Mouse (Mus musculus): ENCODE measurements around the gene Ubp1. TPM values are rescaled to one million over a fixed set of nuclear protein-coding genes. Genes with fewer than 3 reads are reported as not detected.
"Not testable (repeated sequence)": the region's sequence is repeated elsewhere in the genome, so short reads cannot be mapped to it uniquely, and the experiment has no call there.

Ubp1 gene
- polyA plus RNA-seq (2015; fragmentation: Nextera tagmentation; extraction: Ambion mirVana) = 22.6 and 22.8 TPM in 2 replicates

GRCm38 (mm10) chr9:113930534-113931374, at the start of gene Ubp1:
Ubp1 (plus strand) TSS chr9:113930934.
- Histone ChIP-seq H3K4me1 (ENCODE audit: insufficient read depth) (peaks cover 27% of the 10 kb centered on the region), H3K27me3 (ENCODE audit: insufficient read depth, low read length) (no peaks in the 10 kb centered on the region), H3K4me3 (ENCODE audit: low read depth, low read length) (peak within 1 kb of the TSS; percentile 96), H3K27ac (ENCODE audit: low read depth) (peak within 1 kb of the TSS; percentile 96), H3K36me3 (replicated peaks; ENCODE audit: insufficient read depth, low read length) (no peaks in the 10 kb centered on the region), H3K9me3 (ENCODE audit: low read length) (no peaks in the 10 kb centered on the region), H3K4me2 (ENCODE audit: low read depth, low read length) (peak within 1 kb of the TSS; percentile 78), H3K9ac (replicated peaks) (peak within 1 kb of the TSS; percentile 98)
- TF ChIP-seq CTCF (IDR thresholded peaks at IDR 0.05; ENCODE audit: low read depth) (no peak), EP300 (IDR thresholded peaks at IDR 0.05; ENCODE audit: low read depth) (no peak; the same call in 1 of the 2 replicates)
- DNase-seq (peak; percentile 96), ATAC-seq (peak; percentile 95)
- under 1% methylated on average over 29 of the region's 86 CpGs for WGBS (ENCODE audit: insufficient replicate concordance)

GRCm38 (mm10) chr9:113894903-113895302, 35.8 kb upstream of the Ubp1 start:
- ATAC-seq = no peak
- H3K27ac ChIP-seq (ENCODE audit: low read depth) = no peak overlapping the region
- H3K9me3 ChIP-seq (ENCODE audit: low read length) = no peaks in the 10 kb centered on the region
- no peaks in the 10 kb centered on the region for H3K27me3 ChIP-seq (ENCODE audit: insufficient read depth, low read length)
- WGBS (ENCODE audit: insufficient replicate concordance) = 85% methylated on average over 3 of the region's 3 CpGs
- H3K4me2 ChIP-seq (ENCODE audit: low read depth, low read length) = no peak overlapping the region
- no peaks in the 10 kb centered on the region for H3K4me1 ChIP-seq (ENCODE audit: insufficient read depth)
- H3K36me3 ChIP-seq (replicated peaks; ENCODE audit: insufficient read depth, low read length) = peaks cover 23% of the 10 kb centered on the region
- DNase-seq = no peak
- no peak for TF ChIP-seq CTCF (IDR thresholded peaks at IDR 0.05; ENCODE audit: low read depth)
- TF ChIP-seq EP300 (IDR thresholded peaks at IDR 0.05; ENCODE audit: low read depth) = no peak
- no peak overlapping the region for H3K9ac ChIP-seq (replicated peaks)
- H3K4me3 ChIP-seq (ENCODE audit: low read depth, low read length) = no peak overlapping the region

GRCm38 (mm10) chr9:113903136-113903535, 27.6 kb upstream of the Ubp1 start:
- DNase-seq = no peak
- H3K27ac ChIP-seq (ENCODE audit: low read depth) = no peak overlapping the region

DNA sequence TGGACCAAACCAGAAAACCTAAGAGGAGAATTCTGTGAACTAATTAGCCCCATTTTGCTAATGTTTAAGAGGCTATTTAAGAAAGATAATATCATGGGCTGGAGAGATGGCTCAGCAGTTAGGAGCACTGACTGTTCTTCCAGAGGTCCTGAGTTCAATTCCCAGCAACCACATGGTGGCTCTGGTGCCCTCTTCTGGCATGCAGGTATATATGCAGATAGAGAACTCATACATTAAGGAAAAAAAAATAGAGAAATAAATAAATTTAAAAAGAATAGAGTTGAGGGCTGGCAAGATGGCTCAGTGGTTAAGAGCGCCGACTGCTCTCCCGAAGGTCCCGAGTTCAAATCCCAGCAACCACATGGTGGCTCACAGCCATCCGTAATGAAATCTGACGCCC, 26.4 kb upstream of the Ubp1 start:
- H3K4me1 ChIP-seq (ENCODE audit: insufficient read depth); H3K9ac ChIP-seq (replicated peaks); DNase-seq; H3K4me2 ChIP-seq (ENCODE audit: low read depth, low read length); H3K9me3 ChIP-seq (ENCODE audit: low read length); H3K27ac ChIP-seq (ENCODE audit: low read depth); H3K27me3 ChIP-seq (ENCODE audit: insufficient read depth, low read length); H3K4me3 ChIP-seq (ENCODE audit: low read depth, low read length); ATAC-seq: not testable (repeated sequence)
- 94% methylated on average over 6 of the region's 6 CpGs for WGBS (ENCODE audit: insufficient replicate concordance)
- peaks cover 52% of the 10 kb centered on the region for H3K36me3 ChIP-seq (replicated peaks; ENCODE audit: insufficient read depth, low read length)
- peak; percentile 43 for TF ChIP-seq CTCF (IDR thresholded peaks at IDR 0.05; ENCODE audit: low read depth)

More at GRCm38 (mm10) chr9:113903136-113903535, 27.6 kb upstream of the Ubp1 start:
- Histone ChIP-seq H3K9ac (replicated peaks) (no peak overlapping the region), H3K4me3 (ENCODE audit: low read depth, low read length) (no peak overlapping the region), H3K9me3 (ENCODE audit: low read length) (no peaks in the 10 kb centered on the region), H3K4me1 (ENCODE audit: insufficient read depth) (no peaks in the 10 kb centered on the region), H3K4me2 (ENCODE audit: low read depth, low read length) (no peak overlapping the region), H3K27me3 (ENCODE audit: insufficient read depth, low read length) (no peaks in the 10 kb centered on the region), H3K36me3 (replicated peaks; ENCODE audit: insufficient read depth, low read length) (peaks cover 42% of the 10 kb centered on the region)
- TF ChIP-seq CTCF (IDR thresholded peaks at IDR 0.05; ENCODE audit: low read depth) = no peak
- no peak for ATAC-seq
- WGBS (ENCODE audit: insufficient replicate concordance) = 80% methylated on average over 4 of the region's 4 CpGs

GRCm38 (mm10) chr9:113915789-113916188, 14.9 kb upstream of the Ubp1 start:
- ATAC-seq (peak; percentile 59), DNase-seq (no peak)
- H3K4me1 ChIP-seq (ENCODE audit: insufficient read depth) = no peaks in the 10 kb centered on the region; the same call in 1 of the 2 replicates
- H3K4me3 ChIP-seq (ENCODE audit: low read depth, low read length) = no peak overlapping the region
- 60% methylated on average over 5 of the region's 5 CpGs for WGBS (ENCODE audit: insufficient replicate concordance)
- H3K27ac ChIP-seq (ENCODE audit: low read depth) = no peak overlapping the region
- H3K9ac ChIP-seq (replicated peaks) = no peak overlapping the region
- no peaks in the 10 kb centered on the region for H3K9me3 ChIP-seq (ENCODE audit: low read length)
- H3K36me3 ChIP-seq (replicated peaks; ENCODE audit: insufficient read depth, low read length) = peaks cover 29% of the 10 kb centered on the region
- H3K27me3 ChIP-seq (ENCODE audit: insufficient read depth, low read length) = no peaks in the 10 kb centered on the region
- peak overlapping the region; percentile 48; the same call in 1 of the 2 replicates for H3K4me2 ChIP-seq (ENCODE audit: low read depth, low read length)
- TF ChIP-seq EP300 (IDR thresholded peaks at IDR 0.05; ENCODE audit: low read depth) (peak; percentile 83), CTCF (IDR thresholded peaks at IDR 0.05; ENCODE audit: low read depth) (no peak)

GRCm38 (mm10) chr9:113922677-113923076, 8.1 kb upstream of the Ubp1 start:
- Histone ChIP-seq H3K4me2 (ENCODE audit: low read depth, low read length) (no peak overlapping the region), H3K4me3 (ENCODE audit: low read depth, low read length) (no peak overlapping the region), H3K9me3 (ENCODE audit: low read length) (no peaks in the 10 kb centered on the region), H3K27ac (ENCODE audit: low read depth) (no peak overlapping the region), H3K36me3 (replicated peaks; ENCODE audit: insufficient read depth, low read length) (peaks cover 13% of the 10 kb centered on the region), H3K27me3 (ENCODE audit: insufficient read depth, low read length) (no peaks in the 10 kb centered on the region), H3K4me1 (ENCODE audit: insufficient read depth) (no peaks in the 10 kb centered on the region), H3K9ac (replicated peaks) (no peak overlapping the region)
- WGBS (ENCODE audit: insufficient replicate concordance) = 86% methylated on average over 5 of the region's 5 CpGs
- DNase-seq (no peak), ATAC-seq (no peak)
- TF ChIP-seq EP300 (IDR thresholded peaks at IDR 0.05; ENCODE audit: low read depth) (no peak), CTCF (IDR thresholded peaks at IDR 0.05; ENCODE audit: low read depth) (no peak)

All from liver, postnatal 0 days (tissue).